Mouse (Mus musculus): ENCODE measurements at regions not wholly inside any gene's neighbourhood (a gene's known extent, or its start where the extent isn't known, plus 50 kb on each side); places are given as distances from the start of the nearest gene placed in this dataset.

- no peak for TF ChIP-seq CTCF (IDR thresholded peaks at IDR 0.05; ENCODE audit: borderline replicate concordance, control insufficient read depth, extremely low read depth, insufficient read depth, low read length, poor library complexity)
- TF ChIP-seq POLR2A (IDR thresholded peaks at IDR 0.05; ENCODE audit: control insufficient read depth, extremely low read depth, insufficient read depth, low read length, poor library complexity): no peak
Observed at GRCm38 (mm10) chr9:92704752-92705151, 162.7 kb downstream of the Plod2 start.
